Mouse (Mus musculus): ENCODE measurements around the gene Gm48552.
A peak's percentile ranks its signal among the peaks of the same experiment; 100 is the strongest.

Gene Gm48552

GRCm38 (mm10) chr10:81406504-81407440 is 18.0 kb downstream of the Gm48552 start:
- no peak for DNase-seq (ENCODE audit: low spot score in 2 of 2)

GRCm38 (mm10) chr10:81407539-81408423 is 19.0 kb downstream of the Gm48552 start:
- peak; percentile 92 to 93 for DNase-seq (ENCODE audit: low spot score in 2 of 2)

- no peak for DNase-seq (ENCODE audit: low spot score in 2 of 2)
Observed at GRCm38 (mm10) chr10:81408424-81408729, 19.6 kb downstream of the Gm48552 start.

- DNase-seq (ENCODE audit: low spot score in 2 of 2) = peak; percentile 90 to 95
Observed at GRCm38 (mm10) chr10:81408871-81409291, 20.1 kb downstream of the Gm48552 start.

- no peak for DNase-seq (ENCODE audit: low spot score in 2 of 2)
Observed at GRCm38 (mm10) chr10:81409330-81409729, 20.5 kb downstream of the Gm48552 start.

GRCm38 (mm10) chr10:81410350-81410749 is 21.5 kb downstream of the Gm48552 start:
- DNase-seq (ENCODE audit: low spot score in 2 of 2) = no peak

GRCm38 (mm10) chr10:81410981-81411380 is 22.2 kb downstream of the Gm48552 start:
- peak; percentile 77 to 82 for DNase-seq (ENCODE audit: low spot score in 2 of 2)

- DNase-seq (ENCODE audit: low spot score in 2 of 2) = peak; percentile 97 to 99
Observed at GRCm38 (mm10) chr10:81411471-81412400, 22.9 kb downstream of the Gm48552 start.

- no peak for DNase-seq (ENCODE audit: low spot score in 2 of 2)
Observed at GRCm38 (mm10) chr10:81412586-81413309, 23.9 kb downstream of the Gm48552 start.

GRCm38 (mm10) chr10:81413310-81414261 is 24.8 kb downstream of the Gm48552 start:
- peak; percentile 93 to 94 for DNase-seq (ENCODE audit: low spot score in 2 of 2)

GRCm38 (mm10) chr10:81414682-81415081 is 25.9 kb downstream of the Gm48552 start:
- peak; percentile 70 to 73 for DNase-seq (ENCODE audit: low spot score in 2 of 2)

GRCm38 (mm10) chr10:81415146-81415545 is 26.3 kb downstream of the Gm48552 start:
- peak in 1 of 2 experiments; percentile 30 for DNase-seq (ENCODE audit: low spot score in 2 of 2)

- DNase-seq (ENCODE audit: low spot score in 2 of 2) = peak in 1 of 2 experiments; percentile 67
Observed at GRCm38 (mm10) chr10:81415549-81416310, 26.9 kb downstream of the Gm48552 start.

- peak; percentile 89 to 91 for DNase-seq (ENCODE audit: low spot score in 2 of 2)
Observed at GRCm38 (mm10) chr10:81416581-81417226, 27.9 kb downstream of the Gm48552 start.

GRCm38 (mm10) chr10:81417227-81418215 is 28.7 kb downstream of the Gm48552 start:
- peak in 1 of 2 experiments; percentile 24 for DNase-seq (ENCODE audit: low spot score in 2 of 2)

- DNase-seq (ENCODE audit: low spot score in 2 of 2) = no peak
Observed at GRCm38 (mm10) chr10:81418216-81419070, 29.6 kb downstream of the Gm48552 start.

Measured in heart, adult 9 months (tissue).